Mouse (Mus musculus) C2C12 (cell line): ENCODE data around the gene Mical2. TPM values are rescaled to one million over a fixed set of nuclear protein-coding genes. Genes with fewer than 3 reads are reported as not detected.

Experiments
- H3K27me3 ChIP-seq: one replicate; pipeline ENCODE4 v1.6.1; 2011; ENCODE audit not compliant: control insufficient read depth, insufficient read depth, insufficient read length
- H3K36me3 ChIP-seq: one replicate; pipeline ENCODE4 v1.6.1; 2011; ENCODE audit not compliant: control insufficient read depth, insufficient read depth
- H3K4me3 ChIP-seq: one replicate; pipeline ENCODE4 v1.5.1; 2011; ENCODE audit warnings: mild to moderate bottlenecking, control low read depth; ENCODE audit not compliant: poor library complexity, insufficient read depth, severe bottlenecking
- H3K79me2 ChIP-seq: one replicate; pipeline ENCODE4 v1.6.1; 2011; ENCODE audit not compliant: control insufficient read depth, insufficient read depth
- H3K79me3 ChIP-seq: one replicate; pipeline ENCODE4 v1.6.1; 2011; ENCODE audit warnings: low read depth, control low read depth
- H3ac ChIP-seq: one replicate; pipeline ENCODE3; 2011; ENCODE audit warnings: low read depth; ENCODE audit not compliant: control insufficient read depth, insufficient read length
- CEBPB ChIP-seq: IDR thresholded peaks from one replicate; pipeline ENCODE4 v1.6.1; 2011; ENCODE audit warnings: low read depth, mild to moderate bottlenecking, control low read depth, moderate library complexity
- CTCF ChIP-seq: IDR thresholded peaks from one replicate; pipeline ENCODE4 v1.5.1; 2011; ENCODE audit not compliant: control insufficient read depth, insufficient read depth, insufficient read length
- FOSL1 ChIP-seq: IDR thresholded peaks from one replicate; pipeline ENCODE4 v1.8.0; 2011; ENCODE audit warnings: mild to moderate bottlenecking, low read length; ENCODE audit not compliant: poor library complexity, insufficient read depth, severe bottlenecking
- MAX ChIP-seq: IDR thresholded peaks from one replicate; pipeline ENCODE4 v1.6.1; 2011; ENCODE audit warnings: mild to moderate bottlenecking, control low read depth
- MYOD1 ChIP-seq: IDR thresholded peaks from one replicate; pipeline ENCODE4 v1.6.1; 2011; ENCODE audit warnings: low read depth; ENCODE audit not compliant: control insufficient read depth, insufficient read length
- MYOG ChIP-seq: IDR thresholded peaks from one replicate; pipeline ENCODE4 v1.6.1; 2011; ENCODE audit not compliant: control insufficient read depth, insufficient read length; ENCODE audit errors: extremely low read depth
- USF1 ChIP-seq: IDR thresholded peaks from one replicate; pipeline ENCODE4 v1.6.1; 2011; ENCODE audit warnings: low read depth, mild to moderate bottlenecking, control low read depth, moderate library complexity
- polyA plus RNA-seq: library from polyadenylated mRNA; unstranded; fragments of >200 nt; fragmentation: generic; extraction: Trizol; gene quantifications from one replicate; pipeline ENCODE4 v1.2.1, GENCODE M21; 2012; ENCODE audit warnings: missing spikeins

Mical2 gene
- polyA plus RNA-seq, 1 experiment: 76.9 TPM

- peaks cover 50% of the 10 kb centered on the region for H3K36me3 ChIP-seq
- H3K79me3 ChIP-seq: no peaks in the 10 kb centered on the region
- H3K4me3 ChIP-seq: no peak overlapping the region
- TF ChIP-seq CTCF (no peak), CEBPB (no peak), MYOG (no peak), MAX (no peak), USF1 (no peak), MYOD1 (no peak), FOSL1 (no peak)
- no peak overlapping the region for H3ac ChIP-seq
- no peaks in the 10 kb centered on the region for H3K79me2 ChIP-seq
- no peaks in the 10 kb centered on the region for H3K27me3 ChIP-seq
Observed at GRCm38 (mm10) chr7:112336213-112336631, 110.6 kb downstream of the Mical2 start.

GRCm38 (mm10) chr7:112336769-112337168, 111.1 kb downstream of the Mical2 start:
- Histone ChIP-seq H3K27me3 (no peaks in the 10 kb centered on the region), H3K36me3 (peaks cover 52% of the 10 kb centered on the region), H3K79me3 (no peaks in the 10 kb centered on the region), H3ac (no peak overlapping the region), H3K79me2 (no peaks in the 10 kb centered on the region), H3K4me3 (no peak overlapping the region)
- TF ChIP-seq FOSL1: no peak
- no peak for TF ChIP-seq CTCF
- no peak for TF ChIP-seq USF1
- no peak for TF ChIP-seq MYOG
- TF ChIP-seq MAX: no peak
- no peak for TF ChIP-seq MYOD1
- no peak for TF ChIP-seq CEBPB

DNA sequence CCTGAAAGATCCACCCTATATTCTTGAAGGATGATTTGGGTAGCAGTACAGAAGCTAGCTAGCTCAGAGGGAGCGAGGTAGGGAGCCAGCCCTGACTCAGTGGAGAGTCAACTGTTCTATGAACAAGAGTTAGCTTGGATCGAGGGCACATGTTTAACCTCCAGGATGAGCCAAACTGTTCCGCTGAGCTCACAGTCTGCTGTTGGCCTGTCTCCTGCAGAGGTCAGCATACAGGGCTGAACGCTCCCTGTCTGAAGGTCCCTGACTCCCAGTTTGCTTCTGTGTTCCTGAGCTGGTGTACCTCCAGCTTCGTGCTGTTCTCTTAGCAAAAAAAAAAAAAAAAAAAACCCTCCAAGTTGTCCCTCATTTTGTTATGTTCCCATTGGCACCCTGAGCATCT, 112.1 kb downstream of the Mical2 start:
- Histone ChIP-seq H3K79me2 (no peaks in the 10 kb centered on the region), H3K27me3 (no peaks in the 10 kb centered on the region), H3ac (no peak overlapping the region), H3K4me3 (no peak overlapping the region), H3K36me3 (peaks cover 51% of the 10 kb centered on the region), H3K79me3 (no peaks in the 10 kb centered on the region)
- TF ChIP-seq CEBPB: no peak
- no peak for TF ChIP-seq CTCF

DNA sequence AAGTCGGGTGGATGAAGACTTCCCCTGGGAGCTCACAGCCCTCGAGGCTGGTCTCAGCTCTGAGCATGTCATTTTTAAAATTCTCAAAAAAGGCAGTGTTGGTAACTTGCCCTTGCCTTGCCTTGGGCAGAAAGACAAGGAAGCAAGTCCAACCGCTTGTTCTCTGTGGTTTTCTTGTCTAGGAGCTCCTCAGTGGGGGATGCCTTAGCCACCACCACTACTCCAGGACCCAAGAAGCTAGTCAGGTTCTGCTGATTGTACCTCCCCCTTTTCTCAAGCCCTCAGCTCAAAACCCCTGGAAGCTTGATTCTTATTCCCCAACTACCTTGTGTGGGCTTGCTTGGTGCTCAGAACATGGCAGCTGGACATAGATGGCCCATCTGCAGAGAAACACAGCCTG, 115.4 kb downstream of the Mical2 start:
- H3K4me3 ChIP-seq: no peak overlapping the region
- no peaks in the 10 kb centered on the region for H3K27me3 ChIP-seq
- TF ChIP-seq MAX (no peak), USF1 (no peak), CEBPB (no peak), MYOG (no peak), FOSL1 (no peak)
- H3K36me3 ChIP-seq: peaks cover 48% of the 10 kb centered on the region
- no peaks in the 10 kb centered on the region for H3K79me3 ChIP-seq
- H3K79me2 ChIP-seq: no peaks in the 10 kb centered on the region
- no peak overlapping the region for H3ac ChIP-seq

GRCm38 (mm10) chr7:112345687-112346086, 120.0 kb downstream of the Mical2 start:
- Histone ChIP-seq H3K79me3 (no peaks in the 10 kb centered on the region), H3K4me3 (no peak overlapping the region), H3K79me2 (no peaks in the 10 kb centered on the region), H3K36me3 (peaks cover 70% of the 10 kb centered on the region), H3ac (no peak overlapping the region), H3K27me3 (no peaks in the 10 kb centered on the region)
- TF ChIP-seq MAX: no peak
- no peak for TF ChIP-seq CTCF
- no peak for TF ChIP-seq MYOD1
- TF ChIP-seq USF1: no peak
- no peak for TF ChIP-seq MYOG
- TF ChIP-seq CEBPB: no peak
- TF ChIP-seq FOSL1: no peak

DNA sequence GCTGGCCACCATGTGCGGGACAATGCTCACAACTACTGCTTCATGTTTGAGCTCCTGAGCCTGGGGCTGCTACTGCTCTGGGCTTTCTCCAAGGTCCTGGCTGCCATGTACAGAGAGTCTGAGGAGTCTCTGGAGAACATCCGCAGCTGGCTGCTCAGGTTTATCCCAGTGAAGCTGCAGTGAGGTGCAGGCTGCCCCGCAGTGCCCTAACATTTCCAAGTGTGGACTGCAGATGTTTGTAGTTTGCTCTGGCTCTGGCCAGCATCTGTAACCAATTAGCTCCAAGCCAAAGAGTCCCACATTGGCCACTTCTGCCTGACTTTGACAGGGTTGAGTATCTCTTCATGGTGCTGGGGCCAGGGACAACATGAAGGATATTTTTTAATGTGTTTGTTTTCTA, 125.9 kb downstream of the Mical2 start:
- peaks cover 66% of the 10 kb centered on the region for H3K36me3 ChIP-seq
- no peaks in the 10 kb centered on the region for H3K27me3 ChIP-seq
- no peaks in the 10 kb centered on the region for H3K79me3 ChIP-seq
- TF ChIP-seq MYOG (no peak), MAX (no peak), CTCF (no peak), CEBPB (no peak), FOSL1 (no peak), USF1 (no peak), MYOD1 (no peak)
- no peaks in the 10 kb centered on the region for H3K79me2 ChIP-seq
- H3ac ChIP-seq: no peak overlapping the region
- no peak overlapping the region for H3K4me3 ChIP-seq
